Mouse (Mus musculus) forebrain, embryonic 14.5 days (tissue): ENCODE measurements around the gene Fbxw11. TPM values are rescaled to one million over a fixed set of nuclear protein-coding genes. Genes with fewer than 3 reads are reported as not detected.

Experiments
- ATAC-seq: fragments of 200-750 bp; cut with Nextera tagmentation; 2 replicates; pipeline ENCODE4 v1.8.0; 2017; ENCODE audit warnings: mild to moderate bottlenecking, moderate library complexity
- DNase-seq: peaks from one replicate; pipeline ENCODE4 v3.0.0-alpha.2; 2015; ENCODE audit warnings: low spot score
- H3K27ac ChIP-seq: fragments of 300-500 bp; sonication (generic); 2 replicates; pipeline ENCODE4 v1.5.1; 2014; ENCODE audit warnings: low read depth, mild to moderate bottlenecking, control low read depth, low read length, moderate library complexity
- H3K27me3 ChIP-seq: fragments of 300-500 bp; sonication (generic); replicated peaks from 2 replicates; pipeline ENCODE4 v1.6.1; 2014; ENCODE audit warnings: low read length, control low read depth, mixed read lengths; ENCODE audit not compliant: control insufficient read depth, insufficient read depth
- H3K36me3 ChIP-seq: fragments of 300-500 bp; sonication (generic); 2 replicates; pipeline ENCODE4 v1.6.1; 2014; ENCODE audit warnings: low read length, control low read depth; ENCODE audit not compliant: control insufficient read depth, insufficient read depth
- H3K4me1 ChIP-seq: fragments of 300-500 bp; sonication (generic); 2 replicates; pipeline ENCODE4 v1.6.1; 2014; ENCODE audit warnings: antibody characterized with exemption, low read length, control low read depth; ENCODE audit not compliant: control insufficient read depth, insufficient read depth
- H3K4me2 ChIP-seq: fragments of 300-500 bp; sonication (generic); 2 replicates; pipeline ENCODE4 v1.6.1; 2014; ENCODE audit warnings: mild to moderate bottlenecking, control low read depth, low read length
- H3K4me3 ChIP-seq: fragments of 300-500 bp; sonication (generic); 2 replicates; pipeline ENCODE4 v1.5.1; 2014; ENCODE audit warnings: low read depth, low read length, control low read depth
- H3K9ac ChIP-seq: fragments of 300-500 bp; sonication (generic); 2 replicates; pipeline ENCODE4 v1.6.1; 2014; ENCODE audit warnings: mild to moderate bottlenecking, low read length, control low read depth, moderate library complexity
- H3K9me3 ChIP-seq: fragments of 300-500 bp; sonication (generic); replicated peaks from 2 replicates; pipeline ENCODE4 v1.6.1; 2016; ENCODE audit warnings: low read length, control low read depth, mixed read lengths; ENCODE audit not compliant: control insufficient read depth
- WGBS: fragments of 180-500 bp; shearing (Covaris S2); extraction: QIAGEN DNeasy Blood & Tissue Kit; methylation state at CpG from one replicate; pipeline ENCODE4 v1.1.7; 2014; 5-methylcytosine and 5-hydroxymethylcytosine counted together
- polyA plus RNA-seq: library from polyadenylated mRNA; unstranded; fragments of >200 nt; fragmentation: Nextera tagmentation; extraction: Ambion mirVana; gene quantifications from 2 replicates; pipeline ENCODE4 v1.2.1, GENCODE M21; 2014

The Fbxw11 gene
- polyA plus RNA-seq, 1 experiment from 2014 or later: 83.1 TPM

GRCm38 (mm10) chr11:32748800-32749199, 106.3 kb downstream of the Fbxw11 start:
- Histone ChIP-seq H3K9me3 (no peaks in the 10 kb centered on the region), H3K27ac (no peak overlapping the region), H3K4me2 (no peak overlapping the region), H3K4me3 (no peak overlapping the region), H3K36me3 (peaks cover 31% of the 10 kb centered on the region), H3K4me1 (no peaks in the 10 kb centered on the region), H3K9ac (no peak overlapping the region), H3K27me3 (no peaks in the 10 kb centered on the region)
- no peak for ATAC-seq
- no peak for DNase-seq
- WGBS: 69% methylated on average over 4 of the region's 4 CpGs

GRCm38 (mm10) chr11:32751863-32752594, 109.5 kb downstream of the Fbxw11 start:
- Histone ChIP-seq H3K9ac (no peak overlapping the region), H3K36me3 (peaks cover under 1% of the 10 kb centered on the region; the same call in 1 of the 2 replicates), H3K9me3 (no peaks in the 10 kb centered on the region), H3K27ac (peak overlapping the region; percentile 44; the same call in 1 of the 2 replicates), H3K27me3 (no peaks in the 10 kb centered on the region), H3K4me2 (no peak overlapping the region), H3K4me1 (no peaks in the 10 kb centered on the region), H3K4me3 (no peak overlapping the region)
- DNase-seq (peak; percentile 60), ATAC-seq (peak; percentile 32; the same call in 1 of the 2 replicates)
- 75% methylated on average over 7 of the region's 7 CpGs for WGBS

GRCm38 (mm10) chr11:32752595-32752885, 110.0 kb downstream of the Fbxw11 start:
- Histone ChIP-seq H3K9ac (no peak overlapping the region), H3K27ac (no peak overlapping the region), H3K4me2 (no peak overlapping the region), H3K27me3 (no peaks in the 10 kb centered on the region), H3K36me3 (no peaks in the 10 kb centered on the region), H3K4me3 (no peak overlapping the region), H3K4me1 (no peaks in the 10 kb centered on the region), H3K9me3 (no peaks in the 10 kb centered on the region)
- ATAC-seq (no peak), DNase-seq (no peak)
- 92% methylated on average over 5 of the region's 5 CpGs for WGBS

GRCm38 (mm10) chr11:32753358-32753757, 110.8 kb downstream of the Fbxw11 start:
- ATAC-seq (no peak), DNase-seq (no peak)
- H3K4me3 ChIP-seq: no peak overlapping the region
- H3K4me1 ChIP-seq: no peaks in the 10 kb centered on the region
- 92% methylated on average over 2 of the region's 2 CpGs for WGBS
- no peak overlapping the region for H3K4me2 ChIP-seq
- H3K9ac ChIP-seq: no peak overlapping the region
- H3K27me3 ChIP-seq: no peaks in the 10 kb centered on the region
- no peak overlapping the region for H3K27ac ChIP-seq
- H3K9me3 ChIP-seq: no peaks in the 10 kb centered on the region
- H3K36me3 ChIP-seq: no peaks in the 10 kb centered on the region

- DNase-seq: peak; percentile 23
- Histone ChIP-seq H3K4me3 (no peak overlapping the region), H3K36me3 (no peaks in the 10 kb centered on the region), H3K27me3 (no peaks in the 10 kb centered on the region), H3K27ac (no peak overlapping the region), H3K4me1 (no peaks in the 10 kb centered on the region), H3K9me3 (no peaks in the 10 kb centered on the region), H3K9ac (no peak overlapping the region), H3K4me2 (no peak overlapping the region)
- 65% methylated on average over 3 of the region's 3 CpGs for WGBS
- no peak for ATAC-seq
These were observed 120.2 kb downstream of the Fbxw11 start for GRCm38 (mm10) chr11:32762773-32763172.

GRCm38 (mm10) chr11:32767496-32768230, 125.1 kb downstream of the Fbxw11 start:
- Histone ChIP-seq H3K4me3 (no peak overlapping the region), H3K4me1 (no peaks in the 10 kb centered on the region), H3K36me3 (no peaks in the 10 kb centered on the region), H3K27ac (no peak overlapping the region), H3K4me2 (no peak overlapping the region), H3K9me3 (no peaks in the 10 kb centered on the region), H3K27me3 (no peaks in the 10 kb centered on the region), H3K9ac (no peak overlapping the region)
- ATAC-seq: no peak
- WGBS: 84% methylated on average over 18 of the region's 18 CpGs
- no peak for DNase-seq

- H3K27ac ChIP-seq: no peak overlapping the region
- H3K9ac ChIP-seq: no peak overlapping the region
- H3K36me3 ChIP-seq: no peaks in the 10 kb centered on the region
- 83% methylated on average over 12 of the region's 12 CpGs for WGBS
- H3K4me3 ChIP-seq: no peak overlapping the region
- no peak overlapping the region for H3K4me2 ChIP-seq
- no peaks in the 10 kb centered on the region for H3K4me1 ChIP-seq
- ATAC-seq (no peak), DNase-seq (no peak)
- no peaks in the 10 kb centered on the region for H3K9me3 ChIP-seq
- H3K27me3 ChIP-seq: no peaks in the 10 kb centered on the region
These were observed 126.3 kb downstream of the Fbxw11 start for GRCm38 (mm10) chr11:32768642-32769343.

GRCm38 (mm10) chr11:32780747-32781536, 138.4 kb downstream of the Fbxw11 start:
- Histone ChIP-seq H3K9me3 (no peaks in the 10 kb centered on the region), H3K27ac (no peak overlapping the region), H3K4me1 (no peaks in the 10 kb centered on the region; the same call in 1 of the 2 replicates), H3K36me3 (no peaks in the 10 kb centered on the region), H3K9ac (no peak overlapping the region), H3K27me3 (no peaks in the 10 kb centered on the region), H3K4me3 (no peak overlapping the region), H3K4me2 (no peak overlapping the region)
- DNase-seq (peak; percentile 54), ATAC-seq (peak; percentile 77)
- WGBS: 42% methylated on average over 11 of the region's 11 CpGs
